Mouse (Mus musculus) heart, adult 2 months (tissue): ENCODE results near the gene D630036H23Rik. TPM values are rescaled to one million over a fixed set of nuclear protein-coding genes. Genes with fewer than 3 reads are reported as not detected.
"Not testable (repeated sequence)": the region's sequence is repeated elsewhere in the genome, so short reads cannot be mapped to it uniquely, and the experiment has no call there.

Experiments used
- DNase-seq, 2 experiments: peaks; one replicate each; pipeline ENCODE4 v3.0.0; 2021
- H3K27ac ChIP-seq: fragments of 200-600 bp; 2 replicates; pipeline ENCODE4 v1.8.1; 2022
- H3K27me3 ChIP-seq: fragments of 200-500 bp; 2 replicates; pipeline ENCODE4 v1.6.1; 2012; ENCODE audit warnings: mild to moderate bottlenecking, low read length, inconsistent platforms, mixed read lengths; ENCODE audit not compliant: control insufficient read depth, insufficient read depth
- H3K36me3 ChIP-seq: fragments of 200-500 bp; 2 replicates; pipeline ENCODE4 v1.6.1; 2012; ENCODE audit warnings: low read length, inconsistent platforms; ENCODE audit not compliant: control insufficient read depth, insufficient read depth
- H3K4me1 ChIP-seq: fragments of 200-500 bp; 2 replicates; pipeline ENCODE4 v1.6.1; 2011; ENCODE audit warnings: low read length; ENCODE audit not compliant: control insufficient read depth, insufficient read depth
- H3K4me3 ChIP-seq: fragments of 200-600 bp; 2 replicates; pipeline ENCODE4 v1.8.1; 2022
- H3K79me2 ChIP-seq: fragments of 200-500 bp; replicated peaks from 2 replicates; pipeline ENCODE4 v1.6.1; 2012; ENCODE audit warnings: mild to moderate bottlenecking, inconsistent platforms, low read length, moderate library complexity, mixed read lengths; ENCODE audit not compliant: control insufficient read depth, insufficient read depth
- H3K9ac ChIP-seq: fragments of 200-500 bp; 2 replicates; pipeline ENCODE4 v1.6.1; 2012; ENCODE audit warnings: low read depth, mild to moderate bottlenecking, control low read depth, inconsistent platforms, low read length, mixed read lengths
- CTCF ChIP-seq: fragments of 200-600 bp; IDR thresholded peaks from 2 replicates; pipeline ENCODE4 v1.8.1; 2022; ENCODE audit warnings: antibody characterized with exemption, mild to moderate bottlenecking, moderate library complexity
- EP300 ChIP-seq: fragments of 200-500 bp; IDR thresholded peaks from 2 replicates; pipeline ENCODE4 v1.6.1; 2011; ENCODE audit warnings: low read depth, low read length, control low read depth; ENCODE audit not compliant: insufficient read depth
- POLR2A ChIP-seq: fragments of 200-500 bp; IDR thresholded peaks from 2 replicates; pipeline ENCODE4 v1.6.1; 2011; ENCODE audit warnings: mild to moderate bottlenecking, low read depth, low read length, control low read depth; ENCODE audit not compliant: insufficient read depth
- WGBS: fragments of 180-500 bp; shearing (Covaris S2); methylation state at CpG from one replicate; pipeline ENCODE4 v1.1.7; 2018; 5-methylcytosine and 5-hydroxymethylcytosine counted together
- intact Hi-C: fragments of 180-260 bp; cut with DNase I; formaldehyde crosslinking; loops from one replicate; pipeline ENCODE4 v1.15.1; 2025
- polyA plus RNA-seq: library from polyadenylated mRNA; depleted of rRNA; stranded (reverse); fragments of >200 nt; gene quantifications from 2 replicates; pipeline ENCODE4 v1.2.3, GENCODE M21; 2012
- total RNA-seq, 2 experiments: library from RNA; stranded (reverse); gene quantifications; 2 replicates each; pipeline ENCODE4 v1.2.3; 2021

The D630036H23Rik gene
- total and polyA plus RNA-seq, 3 experiments, result 0.59 to 1.3 (median 1.2) TPM

- Histone ChIP-seq H3K4me3 (no peak overlapping the region), H3K27ac (no peak overlapping the region), H3K4me1 (no peaks in the 10 kb centered on the region; the same call in 1 of the 2 replicates), H3K79me2 (no peaks in the 10 kb centered on the region), H3K9ac (no peak overlapping the region), H3K27me3 (no peaks in the 10 kb centered on the region), H3K36me3 (no peaks in the 10 kb centered on the region)
- TF ChIP-seq POLR2A (no peak), CTCF (no peak), EP300 (no peak)
- no peak for DNase-seq
- WGBS, result 91% methylated on average over 4 of the region's 4 CpGs
- intact Hi-C loops, result loop anchor here (10.0 kb wide), 1 partner anchor 342 kb away; the partner anchor contains the start of gene Tspan13
Observed at GRCm38 (mm10) chr12:36386991-36387390, 5.0 kb upstream of the D630036H23Rik start.

GRCm38 (mm10) chr12:36385386-36385785, 3.4 kb upstream of the D630036H23Rik start:
- intact Hi-C loops, result loop anchor here (10.0 kb wide), 1 partner anchor 341 kb away; the partner anchor contains the start of gene Tspan13

DNA sequence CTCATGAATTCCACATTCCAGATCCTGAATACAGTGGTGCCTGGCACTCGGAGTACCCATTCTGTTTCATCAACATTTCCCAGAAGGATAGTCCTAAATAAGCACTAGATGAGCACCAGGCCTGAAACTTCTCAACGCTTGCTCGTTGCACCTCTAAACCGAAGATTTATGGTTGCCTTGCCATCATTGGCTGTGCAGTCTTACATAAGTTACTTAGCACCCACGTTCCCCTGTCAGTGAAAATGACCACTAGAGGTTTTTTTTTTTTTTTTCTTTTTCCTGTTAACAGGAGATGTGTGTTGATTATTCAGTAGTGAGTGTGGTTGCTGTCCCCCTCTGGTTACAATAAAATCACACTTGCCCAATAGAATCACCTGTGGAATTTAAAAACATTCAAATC, 1.2 kb downstream of the D630036H23Rik start:
- Histone ChIP-seq H3K27ac (peak overlapping the region; percentile 97), H3K4me3 (no peak overlapping the region; the same call in 1 of the 2 replicates), H3K79me2 (no peaks in the 10 kb centered on the region), H3K36me3 (peaks cover 5% of the 10 kb centered on the region), H3K9ac (no peak overlapping the region), H3K27me3 (no peaks in the 10 kb centered on the region), H3K4me1 (peaks cover 3% of the 10 kb centered on the region)
- TF ChIP-seq POLR2A (no peak), EP300 (no peak), CTCF (0 out of 2 replicates have a peak, but pooled peaks have one; percentile 7)
- intact Hi-C loops, result loop anchor here (5.0 to 10.0 kb wide), 2 partner anchors 224 to 336 kb away; partner anchors contain the start of genes Ankmy2, Bzw2 and Tspan13
- DNase-seq, result no peak
- 77% methylated on average over 5 of the region's 5 CpGs for WGBS

More at GRCm38 (mm10) chr12:36385386-36385785, 3.4 kb upstream of the D630036H23Rik start:
- Histone ChIP-seq H3K27ac (no peak overlapping the region), H3K36me3 (peaks cover 5% of the 10 kb centered on the region), H3K79me2 (no peaks in the 10 kb centered on the region), H3K9ac (no peak overlapping the region), H3K27me3 (no peaks in the 10 kb centered on the region), H3K4me3 (no peak overlapping the region), H3K4me1 (peaks cover 3% of the 10 kb centered on the region)
- 54% methylated on average over 6 of the region's 6 CpGs for WGBS
- TF ChIP-seq POLR2A, result no peak
- no peak for TF ChIP-seq EP300
- TF ChIP-seq CTCF, result no peak
- no peak for DNase-seq

DNA sequence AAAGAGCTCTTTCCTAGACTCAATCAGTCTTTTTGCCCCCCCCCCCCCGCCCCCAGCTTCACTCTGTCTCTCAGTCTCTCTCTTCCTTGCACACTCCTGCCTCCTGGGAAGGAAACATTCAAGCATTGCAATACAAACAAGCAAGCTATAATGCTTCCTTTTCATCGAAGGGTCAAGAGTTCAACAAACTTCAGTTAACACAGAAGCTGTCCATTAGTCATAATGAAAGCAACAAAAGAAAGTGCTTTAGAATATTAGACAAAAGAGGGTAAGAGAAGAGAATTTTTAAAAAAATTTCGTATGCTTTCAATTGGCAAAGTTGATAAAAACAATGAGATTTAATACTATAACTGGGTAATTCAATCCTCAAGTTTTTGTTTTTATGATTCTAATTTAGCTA, 1.7 kb downstream of the D630036H23Rik start:
- WGBS, result 68% methylated on average over 3 of the region's 3 CpGs
- Histone ChIP-seq H3K9ac (no peak overlapping the region), H3K27me3 (no peaks in the 10 kb centered on the region), H3K79me2 (no peaks in the 10 kb centered on the region), H3K4me1 (peaks cover 3% of the 10 kb centered on the region), H3K36me3 (peaks cover 5% of the 10 kb centered on the region), H3K4me3 (no peak overlapping the region), H3K27ac (no peak overlapping the region)
- DNase-seq, result no peak
- no peak for TF ChIP-seq EP300
- TF ChIP-seq POLR2A, result no peak
- no peak for TF ChIP-seq CTCF
- intact Hi-C loops, result loop anchor here (5.0 to 10.0 kb wide), 2 partner anchors 223 to 335 kb away; partner anchors contain the start of genes Ankmy2, Bzw2 and Tspan13

GRCm38 (mm10) chr12:36376391-36376790, 5.6 kb downstream of the D630036H23Rik start:
- H3K27me3 ChIP-seq, intact Hi-C loops, H3K9ac ChIP-seq, H3K4me1 ChIP-seq, H3K79me2 ChIP-seq, H3K4me3 ChIP-seq, H3K27ac ChIP-seq, DNase-seq, H3K36me3 ChIP-seq: not testable (repeated sequence)
- 80% methylated on average over 3 of the region's 4 CpGs for WGBS

- WGBS, result 37% methylated on average over 4 of the region's 4 CpGs
- Histone ChIP-seq H3K9ac (no peak overlapping the region), H3K4me1 (no peaks in the 10 kb centered on the region), H3K4me3 (no peak overlapping the region), H3K27ac (no peak overlapping the region), H3K27me3 (no peaks in the 10 kb centered on the region), H3K79me2 (no peaks in the 10 kb centered on the region), H3K36me3 (no peaks in the 10 kb centered on the region)
- DNase-seq, result no peak
- intact Hi-C loops, result loop anchor here (1.0 kb wide), 1 partner anchor 158 kb away; no protein-coding TSS in a partner anchor
- no peak for TF ChIP-seq POLR2A
- peak; percentile 62 for TF ChIP-seq CTCF
Observed at GRCm38 (mm10) chr12:36373237-36373998, 8.6 kb downstream of the D630036H23Rik start.
